Mouse (Mus musculus) embryonic facial prominence, embryonic 11.5 days (tissue): ENCODE data around the gene Styx. TPM values are rescaled to one million over a fixed set of nuclear protein-coding genes. Genes with fewer than 3 reads are reported as not detected.

Experiments
- ATAC-seq: fragments of 200-750 bp; cut with Nextera tagmentation; replicated peaks from 2 replicates; pipeline ENCODE4 v1.8.0; 2017; ENCODE audit warnings: low read depth; ENCODE audit not compliant: insufficient number of reproducible peaks, low FRiP score, low TSS enrichment
- DNase-seq: peaks from one replicate; pipeline ENCODE4 v3.0.0-alpha.2; 2015; ENCODE audit warnings: low spot score
- H3K27ac ChIP-seq: fragments of 300-500 bp; sonication (generic); replicated peaks from 2 replicates; pipeline ENCODE4 v1.5.1; 2014; ENCODE audit warnings: mild to moderate bottlenecking, low read depth, low read length, control low read depth
- H3K27me3 ChIP-seq: fragments of 300-500 bp; sonication (generic); 2 replicates; pipeline ENCODE4 v1.6.1; 2014; ENCODE audit warnings: mild to moderate bottlenecking, low read length, moderate library complexity, mixed read lengths; ENCODE audit not compliant: control insufficient read depth, insufficient read depth
- H3K36me3 ChIP-seq: fragments of 300-500 bp; sonication (generic); replicated peaks from 2 replicates; pipeline ENCODE4 v1.6.1; 2014; ENCODE audit warnings: low read depth, mild to moderate bottlenecking, low read length, moderate library complexity, mixed read lengths; ENCODE audit not compliant: control insufficient read depth, insufficient read depth
- H3K4me1 ChIP-seq: fragments of 300-500 bp; sonication (generic); 2 replicates; pipeline ENCODE4 v1.6.1; 2014; ENCODE audit warnings: low read length, mixed read lengths; ENCODE audit not compliant: control insufficient read depth, insufficient read depth
- H3K4me2 ChIP-seq: fragments of 300-500 bp; sonication (generic); 2 replicates; pipeline ENCODE4 v1.6.1; 2014; ENCODE audit warnings: low read depth, mild to moderate bottlenecking, control low read depth, low read length, moderate library complexity
- H3K4me3 ChIP-seq: fragments of 300-500 bp; sonication (generic); 2 replicates; pipeline ENCODE4 v1.5.1; 2014; ENCODE audit warnings: low read depth, low read length, control low read depth
- H3K9ac ChIP-seq: fragments of 300-500 bp; sonication (generic); replicated peaks from 2 replicates; pipeline ENCODE4 v1.6.1; 2014; ENCODE audit warnings: mild to moderate bottlenecking, control low read depth, low read length
- H3K9me3 ChIP-seq: fragments of 300-500 bp; sonication (generic); replicated peaks from 2 replicates; pipeline ENCODE4 v1.6.1; 2016; ENCODE audit warnings: mild to moderate bottlenecking, low read length, inconsistent platforms, mixed read lengths; ENCODE audit not compliant: control insufficient read depth
- WGBS: fragments of 180-500 bp; shearing (Covaris S2); extraction: QIAGEN DNeasy Blood & Tissue Kit; methylation state at CpG from one replicate; pipeline ENCODE4 v1.1.7; 2014; 5-methylcytosine and 5-hydroxymethylcytosine counted together
- microRNA-seq: library from miRNA; unstranded; fragments of <30 nt; microRNA quantifications from one replicate; pipeline ENCODE4, GENCODE M21; 2016; ENCODE audit warnings: borderline number of aligned reads
- polyA plus RNA-seq: library from polyadenylated mRNA; unstranded; fragments of >200 nt; fragmentation: Nextera tagmentation; extraction: Ambion mirVana; gene quantifications from 2 replicates; pipeline ENCODE4 v1.2.1, GENCODE M21; 2014

Gene Styx
- polyA plus RNA-seq, 1 experiment from 2014 or later = 33.4 TPM

- no peaks in the 10 kb centered on the region for H3K9me3 ChIP-seq
- 94% methylated on average over 8 of the region's 8 CpGs for WGBS
- peaks cover 10% of the 10 kb centered on the region for H3K36me3 ChIP-seq
- H3K4me3 ChIP-seq = no peak overlapping the region
- no peaks in the 10 kb centered on the region for H3K4me1 ChIP-seq
- no peak for DNase-seq
- H3K9ac ChIP-seq = no peak overlapping the region
- H3K4me2 ChIP-seq = no peak overlapping the region
- H3K27me3 ChIP-seq = no peaks in the 10 kb centered on the region
- H3K27ac ChIP-seq = no peak overlapping the region
- no peak for ATAC-seq
Measured at GRCm38 (mm10) chr14:45469446-45469845, 118.6 kb downstream of the Styx start.

Small RNA genes lying within 50 kb of the gene (microRNA-seq; reads per million reads assigned to microRNA genes)
- not detected for gene Gm25353

Other genes starting within 250 kb of the Styx start
- gene Gpr137c, start 131.4 kb upstream of the Styx start, polyA plus RNA-seq = 4.4 and 5.4 TPM in 2 replicates
- gene Txndc16, start 130.8 kb upstream of the Styx start, polyA plus RNA-seq = 19.3 and 22.8 TPM in 2 replicates
- 32.8 and 41.7 TPM in 2 replicates for gene Ero1l, start 32.3 kb upstream of the Styx start, polyA plus RNA-seq
- gene Psmc6, start 21.3 kb upstream of the Styx start, polyA plus RNA-seq = 254 and 268 TPM in 2 replicates
- gene Gnpnat1, start 53.8 kb downstream of the Styx start, polyA plus RNA-seq = 50.8 and 56.2 TPM in 2 replicates
- 81.2 and 83.2 TPM in 2 replicates for gene Fermt2, start 179.0 kb downstream of the Styx start, polyA plus RNA-seq